Mouse (Mus musculus) forebrain, embryonic 13.5 days (tissue): ENCODE results near the gene Zfp612. TPM values are rescaled to one million over a fixed set of nuclear protein-coding genes. Genes with fewer than 3 reads are reported as not detected.
"Not testable (repeated sequence)": the region's sequence is repeated elsewhere in the genome, so short reads cannot be mapped to it uniquely, and the experiment has no call there.

Experiments used
- ATAC-seq: fragments of 200-750 bp; cut with Nextera tagmentation; 2 replicates; pipeline ENCODE4 v1.8.0; 2017
- H3K27ac ChIP-seq: fragments of 300-500 bp; sonication (generic); 2 replicates; pipeline ENCODE4 v1.5.1; 2015; ENCODE audit warnings: inconsistent platforms, mild to moderate bottlenecking, moderate library complexity
- H3K27me3 ChIP-seq: fragments of 300-500 bp; sonication (generic); 2 replicates; pipeline ENCODE4 v1.6.1; 2015; ENCODE audit warnings: mild to moderate bottlenecking, inconsistent platforms
- H3K36me3 ChIP-seq: fragments of 300-500 bp; sonication (generic); 2 replicates; pipeline ENCODE4 v1.6.1; 2015; ENCODE audit warnings: mild to moderate bottlenecking, inconsistent platforms; ENCODE audit not compliant: poor library complexity, severe bottlenecking
- H3K4me1 ChIP-seq: fragments of 300-500 bp; sonication (generic); 2 replicates; pipeline ENCODE4 v1.6.1; 2015; ENCODE audit warnings: inconsistent platforms
- H3K4me2 ChIP-seq: fragments of 300-500 bp; sonication (generic); 2 replicates; pipeline ENCODE4 v1.6.1; 2015; ENCODE audit warnings: inconsistent platforms, mild to moderate bottlenecking, moderate library complexity
- H3K4me3 ChIP-seq: fragments of 300-500 bp; sonication (generic); 2 replicates; pipeline ENCODE4 v1.5.1; 2015; ENCODE audit warnings: mild to moderate bottlenecking, inconsistent platforms
- H3K9ac ChIP-seq: fragments of 300-500 bp; sonication (generic); 2 replicates; pipeline ENCODE4 v1.6.1; 2015; ENCODE audit warnings: mild to moderate bottlenecking, inconsistent platforms
- H3K9me3 ChIP-seq: fragments of 300-500 bp; sonication (generic); replicated peaks from 2 replicates; pipeline ENCODE4 v1.6.1; 2016; ENCODE audit warnings: inconsistent platforms
- WGBS: fragments of 180-500 bp; shearing (Covaris S2); methylation state at CpG from one replicate; pipeline ENCODE4 v1.1.7; 2015; 5-methylcytosine and 5-hydroxymethylcytosine counted together
- polyA plus RNA-seq: library from polyadenylated mRNA; unstranded; fragments of >200 nt; fragmentation: Nextera tagmentation; extraction: Ambion mirVana; gene quantifications from 2 replicates; pipeline ENCODE4 v1.2.1, GENCODE M21; 2015

Gene Zfp612
- 17.7 and 19.9 TPM in 2 replicates for polyA plus RNA-seq

GRCm38 (mm10) chr8:110079282-110080221 is at the start of gene Zfp612:
Gene Zfp612, plus strand, starts transcription at chr8:110079746.
- peak within 1 kb of the TSS; percentile 89 for H3K9ac ChIP-seq
- H3K27ac ChIP-seq = no peak within 1 kb of the TSS
- peak within 1 kb of the TSS; percentile 94 for H3K4me2 ChIP-seq
- peak; percentile 96 for ATAC-seq
- H3K27me3 ChIP-seq = no peaks in the 10 kb centered on the region
- H3K4me3 ChIP-seq = peak within 1 kb of the TSS; percentile 73
- peaks cover 19% of the 10 kb centered on the region for H3K36me3 ChIP-seq
- WGBS = 7% methylated on average over 52 of the region's 54 CpGs
- H3K9me3 ChIP-seq = no peaks in the 10 kb centered on the region
- H3K4me1 ChIP-seq = peaks cover 21% of the 10 kb centered on the region

GRCm38 (mm10) chr8:110033771-110034170 is 45.8 kb upstream of the Zfp612 start:
- ATAC-seq, H3K27ac ChIP-seq, H3K9me3 ChIP-seq, H3K9ac ChIP-seq, H3K27me3 ChIP-seq, H3K4me3 ChIP-seq, H3K4me2 ChIP-seq, H3K36me3 ChIP-seq: not testable (repeated sequence)
- peaks cover 13% of the 10 kb centered on the region for H3K4me1 ChIP-seq
- 27% methylated on average over 8 of the region's 8 CpGs for WGBS

- Histone ChIP-seq H3K4me1 (peaks cover 13% of the 10 kb centered on the region), H3K9ac (no peak overlapping the region), H3K9me3 (no peaks in the 10 kb centered on the region), H3K36me3 (no peaks in the 10 kb centered on the region), H3K4me3 (no peak overlapping the region), H3K4me2 (no peak overlapping the region), H3K27ac (no peak overlapping the region), H3K27me3 (no peaks in the 10 kb centered on the region)
- ATAC-seq = no peak
- WGBS = 51% methylated on average over 4 of the region's 4 CpGs
Measured at GRCm38 (mm10) chr8:110034331-110034730, 45.2 kb upstream of the Zfp612 start.

GRCm38 (mm10) chr8:110036156-110036555 is 43.4 kb upstream of the Zfp612 start:
- Histone ChIP-seq H3K4me1 (peaks cover 13% of the 10 kb centered on the region), H3K27ac (no peak overlapping the region), H3K27me3 (no peaks in the 10 kb centered on the region), H3K9me3 (no peaks in the 10 kb centered on the region), H3K4me3 (no peak overlapping the region), H3K4me2 (no peak overlapping the region), H3K36me3 (no peaks in the 10 kb centered on the region), H3K9ac (no peak overlapping the region)
- WGBS = 54% methylated on average over 2 of the region's 2 CpGs
- no peak for ATAC-seq

- no peak overlapping the region for H3K9ac ChIP-seq
- H3K4me3 ChIP-seq = no peak overlapping the region
- no peak overlapping the region for H3K4me2 ChIP-seq
- no peaks in the 10 kb centered on the region for H3K9me3 ChIP-seq
- ATAC-seq = no peak
- no peaks in the 10 kb centered on the region for H3K36me3 ChIP-seq
- H3K27ac ChIP-seq = no peak overlapping the region
- no peaks in the 10 kb centered on the region for H3K27me3 ChIP-seq
- 51% methylated on average over 7 of the region's 7 CpGs for WGBS
- H3K4me1 ChIP-seq = peaks cover 8% of the 10 kb centered on the region
Measured at GRCm38 (mm10) chr8:110039216-110039615, 40.3 kb upstream of the Zfp612 start.

- no peak for ATAC-seq
- H3K27me3 ChIP-seq = no peaks in the 10 kb centered on the region
- no peak within 1 kb of the TSS for H3K4me3 ChIP-seq
- no peak within 1 kb of the TSS for H3K9ac ChIP-seq
- no peak within 1 kb of the TSS for H3K4me2 ChIP-seq
- WGBS = 93% methylated on average over 5 of the region's 5 CpGs
- H3K27ac ChIP-seq = no peak within 1 kb of the TSS
- no peaks in the 10 kb centered on the region for H3K9me3 ChIP-seq
- H3K36me3 ChIP-seq = no peaks in the 10 kb centered on the region
- H3K4me1 ChIP-seq = 0 out of 2 replicates have a peak, but pooled peaks cover 6% of the 10 kb centered on the region
Measured at GRCm38 (mm10) chr8:110039659-110040058, 39.9 kb upstream of the Zfp612 start, which contains the start of gene Chst4. Gene Chst4, minus strand, starts transcription at chr8:110039740.

GRCm38 (mm10) chr8:110040509-110040908 is 39.0 kb upstream of the Zfp612 start:
- no peak for ATAC-seq
- no peak overlapping the region for H3K4me2 ChIP-seq
- H3K9me3 ChIP-seq = no peaks in the 10 kb centered on the region
- H3K4me3 ChIP-seq = no peak overlapping the region
- no peaks in the 10 kb centered on the region for H3K27me3 ChIP-seq
- no peak overlapping the region for H3K27ac ChIP-seq
- H3K9ac ChIP-seq = no peak overlapping the region
- 0 out of 2 replicates have a peak, but pooled peaks cover 6% of the 10 kb centered on the region for H3K4me1 ChIP-seq
- WGBS = 85% methylated on average over 4 of the region's 4 CpGs
- H3K36me3 ChIP-seq = no peaks in the 10 kb centered on the region

- Histone ChIP-seq H3K4me3 (no peak overlapping the region), H3K9me3 (no peaks in the 10 kb centered on the region), H3K27me3 (no peaks in the 10 kb centered on the region), H3K27ac (no peak overlapping the region), H3K4me1 (no peaks in the 10 kb centered on the region), H3K4me2 (no peak overlapping the region), H3K9ac (no peak overlapping the region), H3K36me3 (no peaks in the 10 kb centered on the region)
- 80% methylated on average over 6 of the region's 6 CpGs for WGBS
- no peak for ATAC-seq
Measured at GRCm38 (mm10) chr8:110051208-110051607, 28.3 kb upstream of the Zfp612 start.

- Histone ChIP-seq H3K27ac (no peak overlapping the region), H3K4me3 (no peak overlapping the region), H3K27me3 (no peaks in the 10 kb centered on the region), H3K9me3 (no peaks in the 10 kb centered on the region), H3K36me3 (no peaks in the 10 kb centered on the region), H3K4me2 (no peak overlapping the region), H3K9ac (no peak overlapping the region), H3K4me1 (no peaks in the 10 kb centered on the region)
- ATAC-seq = no peak
- 85% methylated on average over 8 of the region's 8 CpGs for WGBS
Measured at GRCm38 (mm10) chr8:110058207-110058606, 21.3 kb upstream of the Zfp612 start.

- no peak overlapping the region for H3K9ac ChIP-seq
- no peaks in the 10 kb centered on the region for H3K4me1 ChIP-seq
- H3K27ac ChIP-seq = no peak overlapping the region; the same call in 1 of the 2 replicates
- no peaks in the 10 kb centered on the region for H3K9me3 ChIP-seq
- 80% methylated on average over 9 of the region's 9 CpGs for WGBS
- H3K27me3 ChIP-seq = no peaks in the 10 kb centered on the region
- no peak for ATAC-seq
- no peaks in the 10 kb centered on the region for H3K36me3 ChIP-seq
- no peak overlapping the region for H3K4me3 ChIP-seq
- no peak overlapping the region for H3K4me2 ChIP-seq
Measured at GRCm38 (mm10) chr8:110064161-110064560, 15.4 kb upstream of the Zfp612 start.

- H3K36me3 ChIP-seq = no peaks in the 10 kb centered on the region
- ATAC-seq = no peak
- no peak overlapping the region for H3K4me3 ChIP-seq
- no peaks in the 10 kb centered on the region for H3K27me3 ChIP-seq
- no peaks in the 10 kb centered on the region for H3K4me1 ChIP-seq
- no peak overlapping the region for H3K4me2 ChIP-seq
- no peak overlapping the region for H3K9ac ChIP-seq
- no peaks in the 10 kb centered on the region for H3K9me3 ChIP-seq
- no peak overlapping the region; the same call in 1 of the 2 replicates for H3K27ac ChIP-seq
- WGBS = 92% methylated on average over 18 of the region's 18 CpGs
Measured at GRCm38 (mm10) chr8:110064606-110065365, 14.8 kb upstream of the Zfp612 start.

- H3K4me2 ChIP-seq = no peak overlapping the region
- no peak overlapping the region for H3K27ac ChIP-seq
- no peak for ATAC-seq
- WGBS = 89% methylated on average over 4 of the region's 4 CpGs
- no peak overlapping the region for H3K4me3 ChIP-seq
- no peaks in the 10 kb centered on the region for H3K27me3 ChIP-seq
- no peaks in the 10 kb centered on the region for H3K4me1 ChIP-seq
- H3K9me3 ChIP-seq = no peaks in the 10 kb centered on the region
- no peaks in the 10 kb centered on the region for H3K36me3 ChIP-seq
- no peak overlapping the region for H3K9ac ChIP-seq
Measured at GRCm38 (mm10) chr8:110065676-110066075, 13.9 kb upstream of the Zfp612 start.
